Mouse (Mus musculus): ENCODE data around the gene Pkig. TPM values are rescaled to one million over a fixed set of nuclear protein-coding genes. Genes with fewer than 3 reads are reported as not detected.

Gene Pkig
- total and polyA plus RNA-seq, 2 experiments from 2014 or later = 90.5 to 161 TPM

DNA sequence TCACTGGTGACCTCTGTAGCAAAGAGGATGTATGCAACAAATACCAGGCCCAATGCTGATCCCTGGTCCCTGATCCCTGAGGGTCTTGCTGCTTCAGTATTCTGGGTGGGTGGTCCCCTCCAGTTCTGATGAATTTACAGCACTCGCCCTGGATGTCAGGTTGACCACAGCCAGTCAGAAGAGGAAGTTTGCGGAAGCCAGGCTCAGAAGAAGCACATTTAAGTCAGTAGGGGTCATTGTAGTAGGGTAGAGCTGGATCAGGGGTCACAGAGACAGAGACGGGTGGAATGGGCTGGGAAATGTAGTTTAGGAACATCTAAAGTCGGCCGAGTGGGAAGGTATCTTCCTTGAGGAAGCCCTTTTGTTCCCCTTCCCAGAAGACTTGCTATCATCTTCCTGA lies 96.0 kb downstream of the Pkig start:
- Histone ChIP-seq H3K36me3 (ENCODE audit: insufficient read depth, low read length) (no peaks in the 10 kb centered on the region), H3K27me3 (ENCODE audit: insufficient read depth, low read length) (no peaks in the 10 kb centered on the region), H3K4me2 (ENCODE audit: low read depth, low read length, poor library complexity, severe bottlenecking) (no peak overlapping the region), H3K9me3 (ENCODE audit: low read length) (no peaks in the 10 kb centered on the region), H3K9ac (replicated peaks; ENCODE audit: low read length, poor library complexity, severe bottlenecking) (no peak overlapping the region), H3K4me3 (ENCODE audit: low read depth, low read length) (no peak overlapping the region), H3K27ac (ENCODE audit: low read depth, low read length) (no peak overlapping the region), H3K4me1 (ENCODE audit: insufficient read depth, low read length) (peaks cover 3% of the 10 kb centered on the region; the same call in 1 of the 2 replicates)
- DNase-seq (ENCODE audit: low spot score) (no peak), ATAC-seq (ENCODE audit: low FRiP score) (no peak)
- no peak for TF ChIP-seq CTCF (IDR thresholded peaks at IDR 0.05)
- 88% methylated on average over 5 of the region's 5 CpGs for WGBS

DNA sequence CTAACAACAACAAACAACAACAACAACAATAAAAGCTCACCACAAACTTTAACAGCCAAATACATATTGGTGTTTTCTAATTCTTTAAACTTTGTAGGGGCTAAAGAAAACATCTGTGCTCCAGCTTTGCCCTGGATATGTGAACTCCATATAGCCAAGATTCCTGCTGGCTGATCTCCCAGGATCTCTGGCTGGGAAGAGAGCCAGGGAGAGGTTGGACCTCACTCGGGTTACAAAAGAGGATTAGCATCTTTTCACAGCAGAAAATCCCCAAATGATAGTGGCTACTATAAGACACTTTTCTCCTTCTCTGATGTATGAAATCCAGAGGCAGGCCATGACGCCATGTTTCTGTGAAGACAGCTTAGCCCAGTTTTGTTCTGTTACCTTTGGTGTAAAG lies 98.5 kb downstream of the Pkig start:
- H3K4me1 ChIP-seq (ENCODE audit: insufficient read depth, low read length) = no peaks in the 10 kb centered on the region
- WGBS = 19% methylated on average over 2 of the region's 2 CpGs
- no peak overlapping the region for H3K9ac ChIP-seq (replicated peaks; ENCODE audit: low read length, poor library complexity, severe bottlenecking)
- TF ChIP-seq CTCF (IDR thresholded peaks at IDR 0.05) = no peak
- H3K4me3 ChIP-seq (ENCODE audit: low read depth, low read length) = no peak overlapping the region
- DNase-seq (ENCODE audit: low spot score) = peak; percentile 55
- H3K36me3 ChIP-seq (ENCODE audit: insufficient read depth, low read length) = no peaks in the 10 kb centered on the region
- H3K4me2 ChIP-seq (ENCODE audit: low read depth, low read length, poor library complexity, severe bottlenecking) = no peak overlapping the region
- no peaks in the 10 kb centered on the region for H3K9me3 ChIP-seq (ENCODE audit: low read length)
- H3K27ac ChIP-seq (ENCODE audit: low read depth, low read length) = no peak overlapping the region
- no peak for ATAC-seq (ENCODE audit: low FRiP score)
- no peaks in the 10 kb centered on the region for H3K27me3 ChIP-seq (ENCODE audit: insufficient read depth, low read length)

DNA sequence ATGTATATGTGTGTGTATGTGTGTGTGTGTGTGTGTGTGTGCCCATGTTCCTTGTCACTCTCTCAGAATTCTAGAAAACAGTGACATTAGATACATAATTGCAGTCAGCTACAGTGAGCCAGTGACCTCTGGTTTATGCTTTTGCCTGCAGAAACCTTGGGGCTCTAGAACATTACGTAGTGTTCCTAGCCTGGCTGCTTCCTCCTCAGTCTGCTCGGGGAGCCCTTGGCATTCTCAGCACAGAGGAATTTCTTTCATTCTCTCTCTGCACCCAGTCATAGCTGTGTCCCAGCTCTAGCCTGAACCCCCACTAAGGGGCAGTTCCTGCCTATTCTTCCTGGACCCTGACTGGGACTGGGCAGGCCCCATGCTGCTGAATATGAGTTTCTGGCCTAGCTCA lies 100.0 kb downstream of the Pkig start:
- Histone ChIP-seq H3K4me1 (ENCODE audit: insufficient read depth, low read length) (no peaks in the 10 kb centered on the region), H3K4me2 (ENCODE audit: low read depth, low read length, poor library complexity, severe bottlenecking) (no peak overlapping the region), H3K27ac (ENCODE audit: low read depth, low read length) (no peak overlapping the region), H3K9me3 (ENCODE audit: low read length) (no peaks in the 10 kb centered on the region), H3K4me3 (ENCODE audit: low read depth, low read length) (no peak overlapping the region), H3K27me3 (ENCODE audit: insufficient read depth, low read length) (no peaks in the 10 kb centered on the region), H3K9ac (replicated peaks; ENCODE audit: low read length, poor library complexity, severe bottlenecking) (no peak overlapping the region), H3K36me3 (ENCODE audit: insufficient read depth, low read length) (no peaks in the 10 kb centered on the region)
- ATAC-seq (ENCODE audit: low FRiP score) (no peak), DNase-seq (ENCODE audit: low spot score) (no peak)
- no peak for TF ChIP-seq CTCF (IDR thresholded peaks at IDR 0.05)
- 67% methylated on average over 2 of the region's 2 CpGs for WGBS

DNA sequence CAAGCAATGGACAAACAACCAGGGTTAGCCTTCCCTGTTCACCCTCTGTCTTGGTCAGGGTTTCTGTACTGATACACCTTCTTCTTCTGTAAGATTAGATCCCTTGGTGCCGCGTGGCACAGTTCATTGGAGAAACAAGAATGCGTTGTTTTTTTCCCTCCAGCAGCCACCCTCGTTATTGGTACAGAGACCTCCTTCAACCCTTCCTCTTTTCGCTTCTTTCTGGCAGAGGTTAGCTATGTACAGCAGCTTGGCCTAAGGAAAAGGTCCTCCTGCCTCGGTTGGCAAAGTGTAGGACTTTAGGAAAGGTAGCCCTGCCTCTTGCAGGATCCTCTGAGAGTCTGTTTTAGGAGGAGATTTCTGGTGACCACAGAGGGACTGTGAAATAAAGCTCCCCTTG lies 102.4 kb downstream of the Pkig start:
- no peak for TF ChIP-seq CTCF (IDR thresholded peaks at IDR 0.05)
- Histone ChIP-seq H3K36me3 (ENCODE audit: insufficient read depth, low read length) (no peaks in the 10 kb centered on the region), H3K4me1 (ENCODE audit: insufficient read depth, low read length) (no peaks in the 10 kb centered on the region), H3K9ac (replicated peaks; ENCODE audit: low read length, poor library complexity, severe bottlenecking) (no peak overlapping the region), H3K27ac (ENCODE audit: low read depth, low read length) (no peak overlapping the region), H3K9me3 (ENCODE audit: low read length) (no peaks in the 10 kb centered on the region), H3K4me2 (ENCODE audit: low read depth, low read length, poor library complexity, severe bottlenecking) (no peak overlapping the region), H3K27me3 (ENCODE audit: insufficient read depth, low read length) (no peaks in the 10 kb centered on the region), H3K4me3 (ENCODE audit: low read depth, low read length) (no peak overlapping the region)
- DNase-seq (ENCODE audit: low spot score) = no peak
- 87% methylated on average over 6 of the region's 6 CpGs for WGBS
- ATAC-seq (ENCODE audit: low FRiP score) = no peak

DNA sequence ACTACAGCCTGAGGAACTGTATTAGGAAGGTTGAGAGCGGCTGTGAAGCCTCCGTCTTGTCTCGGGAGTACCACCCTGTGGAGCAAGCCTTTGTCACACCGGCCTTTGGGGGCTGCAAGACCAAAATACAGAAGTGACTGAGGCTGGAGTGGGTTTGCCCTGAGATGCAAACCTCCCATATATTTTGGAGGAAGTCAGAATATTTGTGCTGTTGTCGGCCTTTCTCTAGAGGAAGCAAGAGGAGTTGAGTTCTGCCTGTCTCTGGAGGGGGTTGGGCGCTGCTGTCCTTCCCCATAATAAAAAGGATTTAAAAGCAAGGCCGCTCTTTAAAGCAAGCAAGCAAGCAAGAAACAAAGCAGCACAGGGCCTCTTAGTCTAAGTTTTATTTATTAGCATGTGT lies 103.2 kb downstream of the Pkig start:
- DNase-seq (ENCODE audit: low spot score) (no peak), ATAC-seq (ENCODE audit: low FRiP score) (no peak)
- WGBS = 86% methylated on average over 7 of the region's 7 CpGs
- Histone ChIP-seq H3K9ac (replicated peaks; ENCODE audit: low read length, poor library complexity, severe bottlenecking) (no peak overlapping the region), H3K9me3 (ENCODE audit: low read length) (no peaks in the 10 kb centered on the region), H3K4me1 (ENCODE audit: insufficient read depth, low read length) (no peaks in the 10 kb centered on the region), H3K4me2 (ENCODE audit: low read depth, low read length, poor library complexity, severe bottlenecking) (no peak overlapping the region), H3K36me3 (ENCODE audit: insufficient read depth, low read length) (no peaks in the 10 kb centered on the region), H3K4me3 (ENCODE audit: low read depth, low read length) (no peak overlapping the region), H3K27me3 (ENCODE audit: insufficient read depth, low read length) (no peaks in the 10 kb centered on the region), H3K27ac (ENCODE audit: low read depth, low read length) (no peak overlapping the region)
- TF ChIP-seq CTCF (IDR thresholded peaks at IDR 0.05) = no peak

DNA sequence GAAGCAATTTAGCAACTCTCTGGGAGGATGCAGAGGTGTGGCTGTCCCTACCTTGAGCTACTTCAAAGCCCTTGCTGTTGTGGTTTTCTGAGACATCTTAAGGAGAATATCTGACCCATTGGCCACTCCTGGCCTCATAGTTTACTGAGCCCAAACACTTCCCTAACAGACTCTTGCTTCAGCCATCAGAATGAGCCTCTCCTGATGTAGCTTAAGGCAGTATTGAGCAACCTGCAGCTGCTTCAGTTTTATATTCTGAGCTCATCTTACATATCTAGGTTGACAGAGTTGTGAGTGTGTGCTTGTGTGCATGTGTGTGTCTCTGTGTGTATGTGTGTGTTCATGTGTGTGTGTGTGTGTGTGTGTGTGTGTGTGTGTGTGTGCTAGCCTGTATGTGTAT lies 108.1 kb downstream of the Pkig start:
- Histone ChIP-seq H3K4me2 (ENCODE audit: low read depth, low read length, poor library complexity, severe bottlenecking) (no peak overlapping the region), H3K9me3 (ENCODE audit: low read length) (no peaks in the 10 kb centered on the region), H3K27ac (ENCODE audit: low read depth, low read length) (no peak overlapping the region), H3K9ac (replicated peaks; ENCODE audit: low read length, poor library complexity, severe bottlenecking) (no peak overlapping the region), H3K4me3 (ENCODE audit: low read depth, low read length) (no peak overlapping the region), H3K27me3 (ENCODE audit: insufficient read depth, low read length) (no peaks in the 10 kb centered on the region), H3K36me3 (ENCODE audit: insufficient read depth, low read length) (no peaks in the 10 kb centered on the region), H3K4me1 (ENCODE audit: insufficient read depth, low read length) (no peaks in the 10 kb centered on the region)
- DNase-seq (ENCODE audit: low spot score) (no peak), ATAC-seq (ENCODE audit: low FRiP score) (no peak)
- TF ChIP-seq CTCF (IDR thresholded peaks at IDR 0.05) = no peak

DNA sequence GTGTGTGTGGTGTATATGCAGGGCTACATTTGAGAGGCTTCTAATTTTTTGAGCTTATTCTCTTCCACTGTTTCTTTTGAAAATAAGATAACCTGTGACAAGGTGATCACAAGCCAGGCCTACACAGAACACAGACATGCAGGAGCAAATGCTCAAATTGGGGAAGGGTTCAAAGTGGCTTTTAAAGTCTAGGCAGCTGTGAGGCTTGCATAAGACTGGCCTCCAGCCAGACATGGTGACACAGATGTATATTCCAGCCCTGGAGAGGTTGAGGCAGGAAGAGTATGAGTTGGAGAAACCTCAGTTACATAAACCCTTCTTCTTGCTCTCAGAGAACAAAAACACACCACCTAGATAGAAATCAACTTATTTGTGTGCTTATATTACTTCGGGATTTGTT lies 108.7 kb downstream of the Pkig start:
- 86% methylated on average over 1 of the region's 1 CpGs for WGBS
- no peak overlapping the region for H3K4me3 ChIP-seq (ENCODE audit: low read depth, low read length)
- no peaks in the 10 kb centered on the region for H3K4me1 ChIP-seq (ENCODE audit: insufficient read depth, low read length)
- no peak overlapping the region for H3K27ac ChIP-seq (ENCODE audit: low read depth, low read length)
- H3K9me3 ChIP-seq (ENCODE audit: low read length) = no peaks in the 10 kb centered on the region
- no peaks in the 10 kb centered on the region for H3K27me3 ChIP-seq (ENCODE audit: insufficient read depth, low read length)
- no peak overlapping the region for H3K9ac ChIP-seq (replicated peaks; ENCODE audit: low read length, poor library complexity, severe bottlenecking)
- ATAC-seq (ENCODE audit: low FRiP score) (no peak), DNase-seq (ENCODE audit: low spot score) (no peak)
- H3K4me2 ChIP-seq (ENCODE audit: low read depth, low read length, poor library complexity, severe bottlenecking) = no peak overlapping the region
- no peaks in the 10 kb centered on the region for H3K36me3 ChIP-seq (ENCODE audit: insufficient read depth, low read length)
- TF ChIP-seq CTCF (IDR thresholded peaks at IDR 0.05) = no peak
